Mouse (Mus musculus) gastrocnemius, postnatal 10 days (tissue): ENCODE measurements at regions not wholly inside any gene's neighbourhood (a gene's known extent, or its start where the extent isn't known, plus 50 kb on each side); places are given as distances from the start of the nearest gene placed in this dataset.

Source experiments
- DNase-seq: peaks from one replicate; pipeline ENCODE4 v3.0.0; 2021; ENCODE audit warnings: mixed read lengths

DNA sequence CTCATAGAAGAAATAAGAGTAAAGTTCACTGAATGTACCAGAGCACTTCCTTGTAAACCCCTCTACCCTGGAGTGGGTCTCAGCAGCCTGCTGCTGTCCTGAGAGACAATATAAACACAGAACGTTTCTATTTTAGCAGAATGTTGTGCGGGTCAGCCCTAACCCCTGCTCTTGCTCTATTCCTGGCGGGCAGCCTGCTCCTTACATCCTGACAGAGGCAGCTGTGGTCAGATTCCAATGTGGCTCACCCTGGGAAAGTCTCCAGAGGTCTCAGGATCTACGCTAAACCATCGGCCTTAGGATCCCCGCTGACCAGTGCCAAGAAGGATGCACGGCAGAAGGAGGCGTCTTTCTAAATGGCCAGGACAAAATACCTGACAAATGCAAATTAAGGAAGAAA is 84.8 kb upstream of the Mgmt start:
- no peak for DNase-seq

GRCm38 (mm10) chr7:136813691-136814325 is 80.6 kb upstream of the Mgmt start:
- no peak for DNase-seq

DNA sequence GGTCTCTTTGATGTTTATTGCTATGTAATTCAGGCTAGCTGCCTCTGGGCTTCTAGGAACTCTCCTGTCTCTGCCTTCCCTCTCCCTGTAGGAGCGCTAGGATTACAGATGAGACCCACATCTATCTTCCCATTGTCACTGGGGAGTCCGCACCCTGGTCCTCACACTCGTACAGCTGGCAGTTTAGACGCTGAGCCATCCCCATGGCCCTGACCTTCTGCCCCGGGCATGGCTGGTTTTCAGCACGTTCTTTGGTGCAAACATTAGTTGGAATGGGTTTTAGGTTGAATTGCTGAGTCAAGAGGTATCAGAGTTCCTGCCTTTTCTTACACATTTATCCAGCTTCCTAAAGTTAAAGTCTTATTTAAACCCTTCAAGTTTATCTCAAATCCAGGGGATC is 79.7 kb upstream of the Mgmt start:
- no peak for DNase-seq

DNA sequence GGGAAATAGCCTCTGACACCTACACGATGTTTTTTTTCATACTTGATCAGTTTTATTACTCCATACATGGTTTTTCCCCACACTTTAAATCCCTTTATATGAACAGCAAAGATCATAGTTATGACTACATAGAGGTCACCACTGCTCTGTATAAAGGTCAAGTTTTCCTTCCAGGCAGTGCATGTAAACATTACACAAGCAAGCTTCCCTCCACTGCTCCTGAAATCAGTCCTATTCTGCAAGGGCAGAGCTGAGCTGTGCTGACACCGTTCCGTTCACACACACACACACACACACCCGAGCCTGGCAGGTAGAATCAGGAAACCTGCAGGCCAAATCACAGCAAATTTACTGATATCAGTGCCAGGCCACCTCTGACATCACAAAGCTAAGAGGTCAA is 74.1 kb upstream of the Mgmt start:
- DNase-seq = no peak

DNA sequence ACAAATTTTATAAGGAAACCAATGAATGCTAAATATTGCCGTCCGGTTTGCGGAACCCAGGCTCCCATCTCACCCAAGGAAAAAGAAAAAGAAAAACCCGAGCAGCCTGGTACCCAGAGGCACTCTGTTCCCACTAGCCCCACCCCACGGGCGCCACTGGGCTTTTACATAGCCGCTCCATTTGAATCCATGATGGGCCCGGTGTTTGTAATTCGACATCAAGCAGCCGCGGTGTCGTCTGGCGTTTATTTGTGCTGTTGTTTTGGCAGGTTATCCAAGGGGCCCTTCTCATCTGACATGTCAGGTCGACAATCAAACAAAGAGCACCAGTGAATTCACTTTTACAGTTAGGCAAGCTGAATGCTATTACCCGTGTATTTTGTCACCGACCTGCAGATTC is 68.8 kb upstream of the Mgmt start:
- DNase-seq = no peak

DNA sequence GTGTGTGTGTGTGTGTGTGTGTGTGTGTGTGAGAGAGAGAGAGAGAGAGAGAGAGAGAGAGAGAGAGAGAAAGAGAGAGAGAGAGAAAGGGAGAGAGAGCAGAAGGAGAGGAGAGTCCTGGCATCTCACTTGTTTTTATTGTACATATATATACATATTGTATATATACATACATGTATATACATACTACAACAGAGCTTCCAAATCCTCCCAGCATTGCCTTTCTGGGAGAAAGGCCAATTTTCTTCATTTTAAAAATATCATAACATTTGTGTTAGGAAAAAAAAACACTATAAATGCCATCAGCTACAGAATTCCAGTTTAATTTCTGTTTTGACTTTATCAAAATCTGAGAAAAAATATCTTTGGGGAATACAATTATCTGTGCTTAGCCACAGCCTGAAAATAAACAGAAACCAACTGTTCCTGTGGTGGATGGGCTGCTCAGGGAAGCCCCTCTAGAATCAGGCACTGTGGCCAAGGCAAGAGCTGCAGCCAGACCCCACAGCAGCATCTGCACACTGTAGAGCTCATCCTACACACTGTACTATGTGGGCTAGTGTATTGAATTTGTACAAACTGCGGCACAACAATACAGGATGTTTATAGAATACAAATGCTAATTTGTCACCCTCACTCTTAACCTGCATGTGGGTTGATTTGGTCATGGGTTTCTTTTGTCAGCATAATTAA is 64.6 kb upstream of the Mgmt start:
- DNase-seq = no peak

DNA sequence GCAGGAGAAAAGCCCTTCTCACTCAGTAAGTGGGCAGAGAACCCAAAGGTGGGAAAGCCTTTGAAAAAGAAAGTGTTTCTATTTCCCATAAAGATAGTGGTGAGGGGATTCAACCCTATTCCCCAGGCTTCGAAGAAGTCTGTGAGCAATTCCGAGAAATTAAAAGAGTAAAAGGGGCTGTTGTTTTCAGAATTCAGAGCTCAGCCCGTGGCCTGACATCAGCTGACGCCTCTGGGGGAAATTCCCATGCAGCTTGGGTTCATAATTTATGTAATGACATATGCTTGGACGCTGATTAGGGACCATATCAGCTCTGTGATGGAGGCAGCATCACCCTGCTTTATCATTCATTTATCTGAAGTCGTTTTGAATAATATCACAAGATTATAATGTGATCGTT is 62.0 kb upstream of the Mgmt start:
- no peak for DNase-seq

GRCm38 (mm10) chr7:136838971-136839370 is 55.4 kb upstream of the Mgmt start:
- DNase-seq = no peak

GRCm38 (mm10) chr7:136840224-136840623 is 54.2 kb upstream of the Mgmt start:
- no peak for DNase-seq

DNA sequence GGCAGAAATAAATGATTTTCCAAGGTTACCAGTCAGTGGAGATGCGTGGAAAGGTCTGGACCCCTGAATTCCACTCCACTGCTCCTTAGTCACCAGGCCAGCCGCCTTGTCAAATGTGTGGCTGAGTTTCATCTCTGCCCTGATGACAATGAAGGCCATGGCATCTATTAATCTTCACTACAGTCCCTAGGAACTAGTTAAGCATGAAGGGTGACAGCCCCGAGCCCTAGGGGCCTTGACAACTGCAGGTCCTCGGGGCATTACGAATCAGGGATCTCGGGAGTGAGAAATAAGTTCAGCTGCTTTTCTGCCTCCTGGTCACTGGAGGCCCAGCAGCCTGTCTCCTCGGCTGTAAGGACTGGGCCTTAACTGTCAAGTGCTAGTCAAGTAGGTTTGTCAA is 51.7 kb upstream of the Mgmt start:
- no peak for DNase-seq

GRCm38 (mm10) chr7:136844282-136844681 is 50.1 kb upstream of the Mgmt start:
- DNase-seq = no peak
